Mouse (Mus musculus): ENCODE results near the gene Cyb5r4. TPM values are rescaled to one million over a fixed set of nuclear protein-coding genes. Genes with fewer than 3 reads are reported as not detected.

Gene Cyb5r4
- total and polyA plus RNA-seq, 3 experiments, result 13.8 to 116 (median 47.0) TPM

GRCm38 (mm10) chr9:87079511-87079910 is 57.7 kb downstream of the Cyb5r4 start:
- Histone ChIP-seq H3K36me3 (replicated peaks) (peaks cover 21% of the 10 kb centered on the region), H3K27me3 (ENCODE audit: insufficient read depth, low read length) (no peaks in the 10 kb centered on the region), H3K4me1 (ENCODE audit: insufficient read depth, low read depth, low read length) (no peaks in the 10 kb centered on the region), H3K9me3 (replicated peaks) (no peaks in the 10 kb centered on the region), H3K4me3 (ENCODE audit: low read depth, low read length) (no peak overlapping the region)
- no peak for ATAC-seq (ENCODE audit: extremely low read depth, insufficient number of reproducible peaks, low FRiP score, poor library complexity, severe bottlenecking)
- DNase-seq (ENCODE audit: low spot score), result no peak
- TF ChIP-seq GATA1 (IDR thresholded peaks at IDR 0.05; ENCODE audit: borderline replicate concordance, low read length) (no peak), CTCF (IDR thresholded peaks at IDR 0.05; ENCODE audit: low read depth, low read length) (no peak), POLR2AphosphoS5 (IDR thresholded peaks at IDR 0.05; ENCODE audit: insufficient replicate concordance, low read depth, low read length) (no peak), GATA2 (IDR thresholded peaks at IDR 0.05; ENCODE audit: borderline replicate concordance, low read depth, low read length) (no peak), TAL1 (conservative IDR thresholded peaks at IDR 0.05; ENCODE audit: low read depth, low read length) (no peak)

GRCm38 (mm10) chr9:87086991-87087390 is 65.2 kb downstream of the Cyb5r4 start:
- no peak for DNase-seq (ENCODE audit: low spot score)
- no peaks in the 10 kb centered on the region for H3K4me1 ChIP-seq (ENCODE audit: insufficient read depth, low read depth, low read length)
- no peak for TF ChIP-seq GATA1 (IDR thresholded peaks at IDR 0.05; ENCODE audit: borderline replicate concordance, low read length)
- no peak for TF ChIP-seq TAL1 (conservative IDR thresholded peaks at IDR 0.05; ENCODE audit: low read depth, low read length)
- no peak for TF ChIP-seq CTCF (IDR thresholded peaks at IDR 0.05; ENCODE audit: low read depth, low read length)

GRCm38 (mm10) chr9:87097989-87098388 is 76.2 kb downstream of the Cyb5r4 start:
- DNase-seq (ENCODE audit: low spot score) (peak; percentile 12), ATAC-seq (ENCODE audit: extremely low read depth, insufficient number of reproducible peaks, low FRiP score, poor library complexity, severe bottlenecking) (peak; percentile 66; the same call in 1 of the 2 replicates)
- Histone ChIP-seq H3K4me1 (ENCODE audit: insufficient read depth, low read depth, low read length) (no peaks in the 10 kb centered on the region), H3K4me3 (ENCODE audit: low read depth, low read length) (no peak overlapping the region), H3K9me3 (replicated peaks) (no peaks in the 10 kb centered on the region), H3K27me3 (ENCODE audit: insufficient read depth, low read length) (peaks cover 3% of the 10 kb centered on the region; the same call in 1 of the 2 replicates), H3K36me3 (replicated peaks) (no peaks in the 10 kb centered on the region)
- no peak for TF ChIP-seq GATA2 (IDR thresholded peaks at IDR 0.05; ENCODE audit: borderline replicate concordance, low read depth, low read length)
- no peak for TF ChIP-seq TAL1 (conservative IDR thresholded peaks at IDR 0.05; ENCODE audit: low read depth, low read length)
- TF ChIP-seq CTCF (IDR thresholded peaks at IDR 0.05; ENCODE audit: low read depth, low read length), result peak; percentile 44; the same call in 1 of the 2 replicates

More at GRCm38 (mm10) chr9:87086991-87087390, 65.2 kb downstream of the Cyb5r4 start:
- H3K27me3 ChIP-seq (ENCODE audit: insufficient read depth, low read length), result peaks cover 8% of the 10 kb centered on the region; the same call in 1 of the 2 replicates
- H3K9me3 ChIP-seq (replicated peaks), result no peaks in the 10 kb centered on the region
- ATAC-seq (ENCODE audit: extremely low read depth, insufficient number of reproducible peaks, low FRiP score, poor library complexity, severe bottlenecking), result no peak
- no peaks in the 10 kb centered on the region for H3K36me3 ChIP-seq (replicated peaks)
- H3K4me3 ChIP-seq (ENCODE audit: low read depth, low read length), result no peak overlapping the region

- no peak overlapping the region for H3K4me3 ChIP-seq (ENCODE audit: low read depth, low read length)
- ATAC-seq (ENCODE audit: extremely low read depth, insufficient number of reproducible peaks, low FRiP score, poor library complexity, severe bottlenecking), result no peak
Observed at GRCm38 (mm10) chr9:87115019-87115418, 93.2 kb downstream of the Cyb5r4 start.

GRCm38 (mm10) chr9:87115456-87115931 is 93.7 kb downstream of the Cyb5r4 start:
- TF ChIP-seq GATA1 (IDR thresholded peaks at IDR 0.05; ENCODE audit: borderline replicate concordance, low read length) (no peak), GATA2 (IDR thresholded peaks at IDR 0.05; ENCODE audit: borderline replicate concordance, low read depth, low read length) (no peak), TAL1 (conservative IDR thresholded peaks at IDR 0.05; ENCODE audit: low read depth, low read length) (no peak), POLR2AphosphoS5 (IDR thresholded peaks at IDR 0.05; ENCODE audit: insufficient replicate concordance, low read depth, low read length) (no peak), CTCF (IDR thresholded peaks at IDR 0.05; ENCODE audit: low read depth, low read length) (no peak)
- no peak for ATAC-seq (ENCODE audit: extremely low read depth, insufficient number of reproducible peaks, low FRiP score, poor library complexity, severe bottlenecking)
- H3K4me3 ChIP-seq (ENCODE audit: low read depth, low read length), result no peak overlapping the region
- H3K4me1 ChIP-seq (ENCODE audit: insufficient read depth, low read depth, low read length), result no peaks in the 10 kb centered on the region
- H3K36me3 ChIP-seq (replicated peaks), result no peaks in the 10 kb centered on the region
- DNase-seq (ENCODE audit: low spot score), result no peak
- no peaks in the 10 kb centered on the region for H3K27me3 ChIP-seq (ENCODE audit: insufficient read depth, low read length)
- H3K9me3 ChIP-seq (replicated peaks), result no peaks in the 10 kb centered on the region

More at GRCm38 (mm10) chr9:87115019-87115418, 93.2 kb downstream of the Cyb5r4 start:
- no peak for DNase-seq (ENCODE audit: low spot score)
- H3K27me3 ChIP-seq (ENCODE audit: insufficient read depth, low read length), result no peaks in the 10 kb centered on the region
- H3K4me1 ChIP-seq (ENCODE audit: insufficient read depth, low read depth, low read length), result no peaks in the 10 kb centered on the region
- H3K36me3 ChIP-seq (replicated peaks), result no peaks in the 10 kb centered on the region
- H3K9me3 ChIP-seq (replicated peaks), result no peaks in the 10 kb centered on the region
- TF ChIP-seq CTCF (IDR thresholded peaks at IDR 0.05; ENCODE audit: low read depth, low read length) (no peak), GATA1 (IDR thresholded peaks at IDR 0.05; ENCODE audit: borderline replicate concordance, low read length) (no peak), GATA2 (IDR thresholded peaks at IDR 0.05; ENCODE audit: borderline replicate concordance, low read depth, low read length) (no peak)

- H3K4me1 ChIP-seq (ENCODE audit: insufficient read depth, low read depth, low read length), result no peaks in the 10 kb centered on the region
- no peak for ATAC-seq (ENCODE audit: extremely low read depth, insufficient number of reproducible peaks, low FRiP score, poor library complexity, severe bottlenecking)
- no peak for DNase-seq (ENCODE audit: low spot score)
- H3K27me3 ChIP-seq (ENCODE audit: insufficient read depth, low read length), result no peaks in the 10 kb centered on the region
- TF ChIP-seq POLR2AphosphoS5 (IDR thresholded peaks at IDR 0.05; ENCODE audit: insufficient replicate concordance, low read depth, low read length) (no peak), CTCF (IDR thresholded peaks at IDR 0.05; ENCODE audit: low read depth, low read length) (no peak), TAL1 (conservative IDR thresholded peaks at IDR 0.05; ENCODE audit: low read depth, low read length) (no peak), GATA2 (IDR thresholded peaks at IDR 0.05; ENCODE audit: borderline replicate concordance, low read depth, low read length) (no peak)
- H3K4me3 ChIP-seq (ENCODE audit: low read depth, low read length), result no peak overlapping the region
- H3K9me3 ChIP-seq (replicated peaks), result no peaks in the 10 kb centered on the region
- H3K36me3 ChIP-seq (replicated peaks), result no peaks in the 10 kb centered on the region
Observed at GRCm38 (mm10) chr9:87115978-87116377, 94.2 kb downstream of the Cyb5r4 start.

- Histone ChIP-seq H3K9me3 (replicated peaks) (no peaks in the 10 kb centered on the region), H3K27me3 (ENCODE audit: insufficient read depth, low read length) (peaks cover 7% of the 10 kb centered on the region; the same call in 1 of the 2 replicates), H3K36me3 (replicated peaks) (no peaks in the 10 kb centered on the region), H3K4me3 (ENCODE audit: low read depth, low read length) (no peak overlapping the region), H3K4me1 (ENCODE audit: insufficient read depth, low read depth, low read length) (no peaks in the 10 kb centered on the region)
- DNase-seq (ENCODE audit: low spot score), result no peak
- no peak for ATAC-seq (ENCODE audit: extremely low read depth, insufficient number of reproducible peaks, low FRiP score, poor library complexity, severe bottlenecking)
- TF ChIP-seq CTCF (IDR thresholded peaks at IDR 0.05; ENCODE audit: low read depth, low read length), result no peak
- TF ChIP-seq POLR2AphosphoS5 (IDR thresholded peaks at IDR 0.05; ENCODE audit: insufficient replicate concordance, low read depth, low read length), result no peak
- TF ChIP-seq TAL1 (conservative IDR thresholded peaks at IDR 0.05; ENCODE audit: low read depth, low read length), result no peak
Observed at GRCm38 (mm10) chr9:87118996-87119395, 97.2 kb downstream of the Cyb5r4 start.

Measured in G1E (cell line).